Mouse (Mus musculus): Measurements from ENCODE around the gene Gm19426. TPM values are rescaled to one million over a fixed set of nuclear protein-coding genes. Genes with fewer than 3 reads are reported as not detected.
A peak's percentile ranks its signal among the peaks of the same experiment; 100 is the strongest.

Gene Gm19426
- polyA plus RNA-seq, 1 experiment from 2014 or later = 2.2 TPM

DNA sequence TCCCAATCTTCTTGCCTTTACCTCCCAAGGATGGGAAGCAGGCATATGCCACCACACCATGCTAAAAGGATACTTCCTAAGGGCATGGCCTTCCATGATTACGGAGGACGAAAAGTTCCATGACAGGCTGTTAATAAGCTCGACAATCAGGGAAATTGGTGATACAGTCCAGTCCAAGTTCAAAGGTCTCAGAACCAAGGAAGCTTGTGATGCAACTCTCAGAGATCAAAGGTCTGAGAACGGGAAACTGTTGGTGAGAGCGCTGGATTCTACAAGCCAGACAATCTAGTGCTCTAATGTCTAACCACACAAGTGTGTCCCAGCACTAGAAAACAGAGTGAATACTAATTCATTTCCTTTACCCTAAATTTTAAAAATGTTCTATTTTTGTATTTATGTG lies 12.8 kb upstream of the Gm19426 start:
- H3K9ac ChIP-seq = no peak overlapping the region
- DNase-seq (no peak), ATAC-seq (ENCODE audit: low read depth) (0 out of 2 replicates have a peak, but pooled peaks have one; percentile 37)
- no peaks in the 10 kb centered on the region for H3K36me3 ChIP-seq
- WGBS (ENCODE audit: insufficient replicate concordance) = 72% methylated on average over 5 of the region's 5 CpGs
- H3K4me1 ChIP-seq (replicated peaks) = peaks cover 11% of the 10 kb centered on the region
- no peak overlapping the region for H3K4me3 ChIP-seq (replicated peaks)
- H3K9me3 ChIP-seq (replicated peaks) = no peaks in the 10 kb centered on the region
- 0 out of 2 replicates have a peak, but pooled peaks cover 9% of the 10 kb centered on the region for H3K27me3 ChIP-seq
- H3K27ac ChIP-seq = 0 out of 2 replicates have a peak overlapping the region, but pooled peaks have one; percentile 9
- H3K4me2 ChIP-seq = no peak overlapping the region

DNA sequence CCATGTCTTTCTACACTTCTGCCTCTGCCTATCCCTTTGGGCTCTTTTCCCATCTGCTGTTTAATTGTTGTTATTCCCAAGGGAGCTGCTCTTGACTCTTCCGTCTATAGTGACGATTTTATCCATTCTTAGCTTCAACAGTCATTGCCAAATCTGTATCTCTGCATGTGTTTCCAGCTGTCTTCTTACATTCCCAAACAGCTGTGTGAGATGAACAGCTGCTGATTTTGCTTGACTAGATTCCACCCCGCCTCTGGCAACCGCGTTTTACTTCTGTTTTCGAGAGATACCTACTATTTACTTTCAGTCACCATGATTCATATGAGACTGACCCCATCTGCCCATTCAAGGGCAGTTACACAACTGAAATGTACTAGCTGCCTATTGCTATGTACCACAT lies 6.7 kb upstream of the Gm19426 start:
- no peak for DNase-seq
- Histone ChIP-seq H3K9me3 (replicated peaks) (no peaks in the 10 kb centered on the region), H3K36me3 (no peaks in the 10 kb centered on the region), H3K4me1 (replicated peaks) (peaks cover 20% of the 10 kb centered on the region), H3K27me3 (peaks cover 33% of the 10 kb centered on the region), H3K9ac (no peak overlapping the region), H3K4me2 (no peak overlapping the region), H3K4me3 (replicated peaks) (no peak overlapping the region), H3K27ac (no peak overlapping the region)
- 63% methylated on average over 6 of the region's 6 CpGs for WGBS (ENCODE audit: insufficient replicate concordance)
- no peak for ATAC-seq (ENCODE audit: low read depth)

DNA sequence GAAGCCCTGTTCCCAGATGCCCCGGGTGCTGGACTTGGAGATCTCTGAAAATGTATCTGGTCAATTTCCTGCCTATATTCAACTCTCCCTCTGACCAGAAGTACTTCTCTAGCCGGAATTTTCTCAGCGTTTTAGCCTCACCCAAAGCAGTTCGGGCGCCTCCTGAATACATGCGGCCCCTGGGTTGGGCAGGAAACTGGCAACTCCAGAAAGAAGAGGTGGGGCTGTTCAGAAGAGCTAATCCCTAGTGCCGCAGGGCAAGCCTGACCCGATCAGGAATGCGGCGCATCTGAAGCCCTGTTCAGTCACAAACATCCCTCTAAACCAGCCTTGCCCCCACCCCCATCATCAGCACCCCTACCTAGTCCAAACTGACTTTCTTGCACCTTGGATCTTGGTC lies 671 bp upstream of the Gm19426 start:
- Histone ChIP-seq H3K4me2 (peak overlapping the region; percentile 91), H3K36me3 (peaks cover 21% of the 10 kb centered on the region), H3K9me3 (replicated peaks) (no peaks in the 10 kb centered on the region), H3K4me3 (replicated peaks) (peak overlapping the region; percentile 74), H3K4me1 (replicated peaks) (peaks cover 72% of the 10 kb centered on the region), H3K9ac (peak overlapping the region; percentile 92), H3K27me3 (peaks cover 18% of the 10 kb centered on the region), H3K27ac (peak overlapping the region; percentile 85)
- WGBS (ENCODE audit: insufficient replicate concordance) = 8% methylated on average over 10 of the region's 10 CpGs
- DNase-seq (no peak), ATAC-seq (ENCODE audit: low read depth) (peak; percentile 47)

GRCm38 (mm10) chr2:84742451-84743283 lies 788 bp downstream of the Gm19426 start:
- Histone ChIP-seq H3K4me3 (replicated peaks) (peak overlapping the region; percentile 74), H3K27me3 (peaks cover 22% of the 10 kb centered on the region), H3K27ac (peak overlapping the region; percentile 85), H3K9me3 (replicated peaks) (no peaks in the 10 kb centered on the region), H3K9ac (peak overlapping the region; percentile 92), H3K4me1 (replicated peaks) (peaks cover 86% of the 10 kb centered on the region), H3K4me2 (peak overlapping the region; percentile 91), H3K36me3 (peaks cover 36% of the 10 kb centered on the region)
- DNase-seq (peak; percentile 24), ATAC-seq (ENCODE audit: low read depth) (peak; percentile 30)
- 7% methylated on average over 25 of the region's 26 CpGs for WGBS (ENCODE audit: insufficient replicate concordance)

- Histone ChIP-seq H3K27me3 (peaks cover 30% of the 10 kb centered on the region), H3K27ac (peak overlapping the region; percentile 85), H3K36me3 (peaks cover 43% of the 10 kb centered on the region), H3K4me2 (peak overlapping the region; percentile 91), H3K4me3 (replicated peaks) (peak overlapping the region; percentile 74), H3K4me1 (replicated peaks) (peaks cover 88% of the 10 kb centered on the region), H3K9me3 (replicated peaks) (no peaks in the 10 kb centered on the region), H3K9ac (peak overlapping the region; percentile 92)
- DNase-seq (no peak), ATAC-seq (ENCODE audit: low read depth) (0 out of 2 replicates have a peak, but pooled peaks have one; percentile 2)
- WGBS (ENCODE audit: insufficient replicate concordance) = 32% methylated on average over 5 of the region's 5 CpGs
Measured at GRCm38 (mm10) chr2:84741841-84742450, 1.5 kb downstream of the Gm19426 start.

- peaks cover 89% of the 10 kb centered on the region for H3K4me1 ChIP-seq (replicated peaks)
- WGBS (ENCODE audit: insufficient replicate concordance) = 77% methylated on average over 15 of the region's 15 CpGs
- H3K4me3 ChIP-seq (replicated peaks) = no peak overlapping the region; the same call in 1 of the 2 replicates
- H3K27ac ChIP-seq = peak overlapping the region; percentile 85
- no peak for ATAC-seq (ENCODE audit: low read depth)
- peak overlapping the region; percentile 12; the same call in 1 of the 2 replicates for H3K9ac ChIP-seq
- peak overlapping the region; percentile 91 for H3K4me2 ChIP-seq
- H3K9me3 ChIP-seq (replicated peaks) = no peaks in the 10 kb centered on the region
- no peak for DNase-seq
- H3K36me3 ChIP-seq = peaks cover 55% of the 10 kb centered on the region
- H3K27me3 ChIP-seq = peaks cover 25% of the 10 kb centered on the region
Measured at GRCm38 (mm10) chr2:84740608-84741333, 2.7 kb downstream of the Gm19426 start.

GRCm38 (mm10) chr2:84738271-84738911 lies 5.1 kb downstream of the Gm19426 start:
- peak overlapping the region; percentile 86 for H3K4me2 ChIP-seq
- 4% methylated on average over 12 of the region's 12 CpGs for WGBS (ENCODE audit: insufficient replicate concordance)
- no peaks in the 10 kb centered on the region for H3K9me3 ChIP-seq (replicated peaks)
- H3K9ac ChIP-seq = peak overlapping the region; percentile 90
- DNase-seq = peak; percentile 48
- H3K27ac ChIP-seq = peak overlapping the region; percentile 100
- no peak for ATAC-seq (ENCODE audit: low read depth)
- peak overlapping the region; percentile 76 for H3K4me3 ChIP-seq (replicated peaks)
- H3K36me3 ChIP-seq = peaks cover 56% of the 10 kb centered on the region
- H3K27me3 ChIP-seq = peaks cover 17% of the 10 kb centered on the region
- H3K4me1 ChIP-seq (replicated peaks) = peaks cover 98% of the 10 kb centered on the region

GRCm38 (mm10) chr2:84737451-84737925 lies 6.0 kb downstream of the Gm19426 start:
- Histone ChIP-seq H3K4me1 (replicated peaks) (peaks cover 98% of the 10 kb centered on the region), H3K9me3 (replicated peaks) (no peaks in the 10 kb centered on the region), H3K27ac (peak overlapping the region; percentile 100), H3K36me3 (peaks cover 56% of the 10 kb centered on the region), H3K27me3 (peaks cover 17% of the 10 kb centered on the region), H3K9ac (peak overlapping the region; percentile 90), H3K4me2 (peak overlapping the region; percentile 86), H3K4me3 (replicated peaks) (peak overlapping the region; percentile 76)
- peak; percentile 36 for DNase-seq
- ATAC-seq (ENCODE audit: low read depth) = no peak
- WGBS (ENCODE audit: insufficient replicate concordance) = 22% methylated on average over 8 of the region's 8 CpGs

- DNase-seq = no peak
Measured at GRCm38 (mm10) chr2:84736312-84737161, 6.9 kb downstream of the Gm19426 start.

More at GRCm38 (mm10) chr2:84736312-84737161, 6.9 kb downstream of the Gm19426 start:
- Histone ChIP-seq H3K27ac (peak overlapping the region; percentile 100), H3K4me1 (replicated peaks) (peaks cover 98% of the 10 kb centered on the region), H3K4me2 (peak overlapping the region; percentile 86), H3K27me3 (peaks cover 17% of the 10 kb centered on the region), H3K9me3 (replicated peaks) (no peaks in the 10 kb centered on the region), H3K9ac (peak overlapping the region; percentile 90), H3K4me3 (replicated peaks) (peak overlapping the region; percentile 76), H3K36me3 (peaks cover 56% of the 10 kb centered on the region)
- WGBS (ENCODE audit: insufficient replicate concordance) = 13% methylated on average over 27 of the region's 27 CpGs
- no peak for ATAC-seq (ENCODE audit: low read depth)
